Mouse (Mus musculus): ENCODE data around the gene Cdk9.
A peak's percentile ranks its signal among the peaks of the same experiment; 100 is the strongest.

Cdk9 gene

DNA sequence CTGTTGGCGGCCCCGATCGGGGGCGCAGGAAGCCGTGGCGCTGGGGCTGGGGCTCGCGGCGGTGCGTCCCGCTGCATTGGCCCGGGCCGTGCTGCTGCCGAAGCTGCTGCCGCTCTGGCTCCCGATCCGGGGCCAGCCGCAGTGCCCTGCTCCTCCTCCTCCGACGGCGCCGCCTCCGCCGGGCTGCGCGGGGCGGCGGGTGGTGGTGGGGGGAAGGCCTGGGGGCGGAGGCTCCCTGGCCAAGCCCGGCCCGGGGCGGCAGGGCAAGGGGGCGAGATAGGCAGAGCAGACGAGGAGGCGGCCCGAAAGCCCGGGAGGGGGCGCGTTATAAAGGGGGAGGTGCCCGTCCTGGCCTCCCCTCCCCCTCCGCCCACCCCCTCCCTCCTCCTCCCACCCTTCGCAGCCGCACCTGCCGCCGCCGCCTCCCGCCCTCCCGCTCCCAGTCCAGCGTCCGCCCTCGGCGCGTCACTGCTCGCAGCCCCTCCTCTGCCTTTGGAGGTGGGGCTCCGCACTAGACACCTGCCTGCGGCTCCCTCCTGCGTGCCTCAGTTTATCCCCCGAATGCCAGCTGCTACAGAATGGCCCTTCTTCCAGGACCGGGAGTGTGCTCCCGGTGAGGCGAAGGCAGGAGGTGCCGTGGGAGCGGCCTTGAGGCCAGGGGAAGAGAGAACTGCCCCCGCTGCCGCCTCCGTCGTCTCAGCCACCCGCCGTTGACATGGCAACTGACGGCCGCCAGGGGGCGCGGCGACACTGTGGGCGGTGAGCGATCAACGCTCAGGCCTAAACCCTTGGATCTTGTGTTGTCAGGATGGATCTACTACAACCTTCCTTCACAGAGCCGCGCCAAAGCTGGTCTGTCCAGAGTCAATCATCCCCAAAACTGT, at the start of gene Cdk9:
Gene Cdk9, minus strand, starts transcription at position 143 of the 884 bp plus-strand sequence.
- DNase-seq (ENCODE audit: low spot score in 2 of 2): peak; percentile 92 to 94

DNA sequence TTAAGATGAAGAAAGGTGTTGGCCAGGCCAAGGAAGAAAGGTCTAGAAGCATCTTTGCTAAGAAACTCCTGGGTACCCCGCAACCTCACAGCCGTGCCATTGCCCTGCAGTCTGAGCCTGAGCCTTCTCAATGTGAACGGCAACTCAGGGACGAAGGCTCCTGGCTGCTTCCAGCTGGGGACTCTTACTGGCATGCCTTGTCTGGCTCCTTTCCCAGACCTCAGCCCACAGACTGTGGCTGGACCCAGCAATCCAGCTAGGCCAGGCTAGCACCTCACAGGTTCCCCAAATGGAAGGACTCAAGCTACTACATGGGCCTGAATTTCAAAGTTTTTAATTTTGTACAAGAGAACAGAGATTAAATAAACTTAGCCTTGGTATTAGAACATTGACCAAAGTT, 49.0 kb upstream of the Cdk9 start:
- no peak for DNase-seq (ENCODE audit: low spot score in 2 of 2)

- no peak for DNase-seq (ENCODE audit: low spot score in 2 of 2)
These were observed 48.5 kb upstream of the Cdk9 start for GRCm38 (mm10) chr2:32761361-32761760.

GRCm38 (mm10) chr2:32759001-32759400, 46.1 kb upstream of the Cdk9 start:
- no peak for DNase-seq (ENCODE audit: low spot score in 2 of 2)

DNA sequence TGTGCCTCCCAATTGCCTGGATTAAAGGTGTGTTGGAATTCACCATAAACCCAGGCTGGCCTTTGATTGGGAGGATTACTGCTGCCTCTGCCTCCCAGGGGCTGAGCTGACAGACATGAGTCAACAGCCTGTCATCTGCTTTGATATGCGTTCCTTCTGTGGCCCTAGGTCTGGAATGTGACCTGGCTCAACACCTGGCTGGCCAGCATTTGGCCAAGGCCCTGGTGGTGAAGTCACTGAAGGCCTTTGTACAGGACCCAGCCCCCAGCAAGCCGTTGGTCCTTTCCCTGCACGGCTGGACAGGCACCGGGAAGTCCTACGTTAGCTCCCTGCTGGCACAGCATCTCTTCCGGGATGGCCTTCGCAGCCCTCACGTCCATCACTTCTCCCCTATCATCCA, 45.6 kb upstream of the Cdk9 start:
- no peak for DNase-seq (ENCODE audit: low spot score in 2 of 2)

DNA sequence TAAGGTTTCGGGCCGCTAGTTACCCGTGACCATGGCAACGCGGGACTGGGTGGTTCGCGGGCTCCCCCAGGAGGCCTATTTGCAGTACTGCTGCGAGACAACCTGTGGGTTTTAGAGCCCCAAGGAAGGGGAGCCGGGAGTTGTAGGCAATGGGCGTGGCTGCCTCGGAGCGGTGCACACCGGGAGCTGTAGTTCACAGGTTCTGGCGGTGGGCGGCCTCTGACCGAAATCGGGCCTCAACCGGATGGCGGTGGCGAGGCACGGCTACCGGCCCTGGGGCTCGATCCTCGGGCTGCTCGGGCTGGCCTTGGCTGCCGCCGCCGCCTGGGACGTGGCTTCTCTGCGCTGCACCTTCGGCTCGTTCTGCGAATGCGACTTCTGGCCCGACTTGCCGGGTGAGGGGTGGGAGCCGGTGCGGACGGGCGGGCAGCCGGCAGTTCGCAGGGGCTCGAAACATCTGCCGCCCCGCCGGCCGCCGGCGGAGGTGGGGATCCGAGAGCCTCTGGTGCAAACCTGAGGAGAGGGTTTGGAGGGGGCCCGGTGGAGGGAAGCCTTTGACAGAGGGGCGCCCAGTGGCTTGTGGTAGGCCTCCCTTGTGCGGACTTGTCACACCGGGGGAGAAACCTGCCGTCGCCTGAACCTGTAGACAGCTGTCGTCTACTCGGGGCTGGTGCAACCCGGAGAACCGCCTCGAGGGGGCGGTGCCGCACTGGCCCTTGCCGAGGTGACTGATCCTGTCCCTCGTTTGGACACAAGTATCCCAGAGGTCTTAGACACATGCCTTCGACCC, 44.4 kb upstream of the Cdk9 start, which contains the start of gene Tor2a:
Gene Tor2a, plus strand, starts transcription at position 179 of the 790 bp plus-strand sequence.
- peak; percentile 97 to 98 for DNase-seq (ENCODE audit: low spot score in 2 of 2)

- no peak for DNase-seq (ENCODE audit: low spot score in 2 of 2)
These were observed 43.8 kb upstream of the Cdk9 start for GRCm38 (mm10) chr2:32756674-32757055.

GRCm38 (mm10) chr2:32752181-32752580, 39.3 kb upstream of the Cdk9 start:
- no peak for DNase-seq (ENCODE audit: low spot score in 2 of 2)

DNA sequence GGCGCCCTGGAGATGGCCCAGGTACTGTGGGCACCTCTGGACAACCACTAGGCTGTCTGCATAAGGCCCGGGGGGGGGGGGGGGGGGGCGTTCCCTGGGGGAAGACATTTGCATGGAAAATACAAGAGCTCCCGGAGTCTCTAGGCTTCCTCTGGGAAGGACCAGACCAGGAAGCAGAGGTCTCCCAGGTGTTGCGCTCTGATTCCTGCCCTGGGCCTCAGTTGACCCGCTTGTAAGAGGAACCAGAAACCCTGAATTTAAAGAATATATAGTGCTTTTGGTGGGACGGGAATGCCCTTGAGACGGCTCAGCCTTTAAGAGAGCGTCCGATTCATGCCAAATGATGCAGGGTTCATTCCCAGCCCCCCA, 38.8 kb upstream of the Cdk9 start:
- no peak for DNase-seq (ENCODE audit: low spot score in 2 of 2)

- no peak for DNase-seq (ENCODE audit: low spot score in 2 of 2)
These were observed 38.2 kb upstream of the Cdk9 start for GRCm38 (mm10) chr2:32750887-32751664.

DNA sequence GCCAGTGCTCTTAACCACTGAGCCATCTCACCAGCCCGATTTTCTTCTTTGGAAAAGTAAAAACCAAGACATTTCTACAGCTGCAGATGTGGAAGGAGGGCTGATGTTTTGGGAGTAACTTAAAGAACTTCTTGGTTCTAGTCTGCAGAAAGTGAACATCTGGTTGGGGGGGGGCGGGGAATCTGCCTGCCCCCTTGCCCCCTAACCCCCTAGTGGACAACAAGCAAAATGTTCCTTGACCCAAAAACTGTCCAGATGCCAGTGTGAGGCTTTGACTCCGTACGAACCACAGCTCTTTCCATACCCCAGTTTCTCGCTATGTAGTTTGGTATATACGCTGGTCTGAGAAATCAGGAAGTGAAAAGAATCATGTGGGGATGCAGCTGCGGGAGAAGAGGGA, 37.3 kb upstream of the Cdk9 start:
- no peak for DNase-seq (ENCODE audit: low spot score in 2 of 2)

DNA sequence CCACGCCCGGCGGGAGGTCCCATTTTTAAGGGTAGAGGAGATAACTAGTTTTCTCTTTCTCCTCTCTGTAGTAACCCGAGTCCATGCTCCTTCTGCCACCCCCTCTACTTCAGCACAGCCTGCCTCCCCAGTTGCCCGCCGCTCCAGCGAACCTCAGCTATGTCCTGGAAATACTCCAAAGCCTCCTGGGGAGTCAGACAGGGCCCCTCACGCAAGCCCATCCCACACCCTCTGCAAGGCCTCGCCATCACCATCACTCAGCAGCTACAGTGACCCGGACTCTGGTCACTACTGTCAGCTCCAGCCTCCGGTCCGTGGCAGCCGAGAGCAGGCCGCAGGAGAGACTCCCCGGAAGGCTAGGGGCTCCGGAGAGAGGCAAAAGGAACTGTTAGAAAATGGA, 36.2 kb upstream of the Cdk9 start:
- DNase-seq (ENCODE audit: low spot score in 2 of 2): no peak

DNA sequence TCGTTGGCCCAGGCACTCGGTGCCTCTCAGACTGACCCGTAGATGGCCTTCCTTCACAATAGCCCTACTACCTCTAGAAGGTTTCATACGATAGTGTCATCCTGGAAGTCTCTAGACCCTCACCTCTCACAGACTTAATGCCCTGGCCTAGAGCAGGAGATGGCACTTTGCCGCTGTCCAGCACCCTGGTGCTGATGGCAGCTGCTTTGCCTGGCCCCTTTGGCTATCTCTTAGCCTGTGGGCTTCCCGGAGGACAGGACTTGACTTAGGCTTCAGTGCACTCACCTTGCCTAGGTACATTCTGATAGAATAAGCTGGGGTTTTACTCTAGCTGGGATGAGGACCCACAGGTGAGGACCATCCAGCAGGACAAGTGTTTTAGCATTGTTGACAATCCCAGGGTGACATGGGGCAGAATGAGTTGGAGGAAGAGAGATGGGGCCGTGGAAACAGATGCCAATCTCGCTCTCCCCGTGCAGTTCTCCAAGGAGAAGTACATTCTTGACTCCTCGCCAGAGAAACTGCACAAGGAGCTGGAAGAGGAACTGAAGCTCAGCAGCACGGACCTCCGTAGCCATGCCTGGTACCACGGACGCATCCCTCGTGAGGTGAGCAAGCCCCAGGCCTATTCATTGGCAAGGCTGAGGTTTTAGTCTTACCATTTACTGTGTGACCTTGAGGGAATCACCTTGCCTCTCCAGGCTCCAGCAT, 31.6 kb upstream of the Cdk9 start:
- DNase-seq (ENCODE audit: low spot score in 2 of 2): no peak

DNA sequence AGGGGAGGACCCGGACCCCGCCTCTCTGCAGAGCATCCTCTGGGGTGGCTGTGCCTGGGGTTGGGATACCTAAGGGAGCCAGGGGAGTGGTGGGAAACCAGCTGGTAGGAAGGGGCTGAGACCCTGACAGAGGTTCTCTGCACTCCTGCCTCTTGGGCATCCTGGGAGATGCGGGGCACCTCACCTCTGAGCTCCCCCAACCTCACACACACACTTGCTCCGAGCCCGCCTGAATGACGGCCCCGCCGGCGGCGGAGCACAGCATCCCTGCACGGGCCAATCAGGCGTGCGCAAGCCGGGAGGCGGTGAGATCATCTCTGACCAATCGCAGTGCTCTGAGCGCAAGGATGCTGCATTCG, 29.3 kb upstream of the Cdk9 start:
- peak; percentile 87 for DNase-seq (ENCODE audit: low spot score in 2 of 2)

- peak; percentile 45 to 54 for DNase-seq (ENCODE audit: low spot score in 2 of 2)
These were observed 28.6 kb upstream of the Cdk9 start for GRCm38 (mm10) chr2:32741273-32742172.

GRCm38 (mm10) chr2:32740916-32741272, 28.0 kb upstream of the Cdk9 start, which contains the start of gene 6330409D20Rik:
6330409D20Rik (minus strand) TSS chr2:32741016.
- no peak for DNase-seq (ENCODE audit: low spot score in 2 of 2)

GRCm38 (mm10) chr2:32739311-32739710, 26.4 kb upstream of the Cdk9 start:
- DNase-seq (ENCODE audit: low spot score in 2 of 2): no peak

DNA sequence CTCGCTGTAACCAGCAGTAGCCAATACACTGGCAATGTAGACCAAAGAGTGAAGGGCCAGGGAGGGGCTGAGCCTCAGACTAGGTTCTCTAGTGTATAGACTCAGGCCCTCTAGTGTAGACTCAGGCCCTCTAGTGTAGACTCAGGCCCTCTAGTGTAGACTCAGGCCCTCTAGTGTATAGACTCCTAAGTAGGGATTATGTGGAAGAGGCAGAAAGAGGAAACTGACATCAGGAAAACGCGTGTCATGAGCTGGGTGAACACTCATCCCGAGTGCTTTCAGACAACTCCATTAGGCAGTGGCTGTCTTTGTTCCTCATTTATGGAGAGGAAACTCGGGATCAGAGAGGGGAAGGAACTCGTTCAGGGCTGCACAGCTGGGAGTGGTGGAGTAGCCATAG, 24.1 kb upstream of the Cdk9 start:
- DNase-seq (ENCODE audit: low spot score in 2 of 2): no peak

DNA sequence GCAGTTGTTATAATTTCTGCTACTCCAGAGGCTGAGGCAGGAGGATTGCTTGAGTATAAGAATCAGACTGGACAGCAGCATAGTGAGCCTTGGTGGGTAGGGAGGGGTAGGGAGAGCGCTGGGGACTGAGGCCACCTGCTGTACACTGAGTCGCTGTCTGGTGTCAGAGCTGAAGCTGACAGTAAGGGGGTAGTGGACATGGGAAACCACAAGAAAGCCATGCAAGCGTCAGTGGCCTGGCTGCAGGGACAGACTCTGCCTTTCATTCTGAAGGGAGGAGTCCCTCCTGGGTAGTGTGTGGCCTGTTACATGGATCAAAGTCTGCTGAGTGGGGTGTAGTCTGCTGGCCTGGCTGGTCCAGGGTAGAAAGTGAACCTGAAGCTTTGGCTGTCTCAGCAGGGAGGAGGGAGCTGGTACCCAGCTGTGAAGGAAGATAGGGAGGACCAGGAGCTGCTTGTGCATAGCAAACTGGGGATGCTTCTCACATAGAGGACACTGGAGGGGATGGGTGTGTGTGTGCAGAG, 23.5 kb upstream of the Cdk9 start:
- DNase-seq (ENCODE audit: low spot score in 2 of 2): no peak

- no peak for DNase-seq (ENCODE audit: low spot score in 2 of 2)
These were observed 22.1 kb upstream of the Cdk9 start for GRCm38 (mm10) chr2:32734933-32735332.

All from right cerebral cortex, adult 2 months (tissue).